Mouse (Mus musculus): Measurements from ENCODE around the gene Agtr1b.

DNA sequence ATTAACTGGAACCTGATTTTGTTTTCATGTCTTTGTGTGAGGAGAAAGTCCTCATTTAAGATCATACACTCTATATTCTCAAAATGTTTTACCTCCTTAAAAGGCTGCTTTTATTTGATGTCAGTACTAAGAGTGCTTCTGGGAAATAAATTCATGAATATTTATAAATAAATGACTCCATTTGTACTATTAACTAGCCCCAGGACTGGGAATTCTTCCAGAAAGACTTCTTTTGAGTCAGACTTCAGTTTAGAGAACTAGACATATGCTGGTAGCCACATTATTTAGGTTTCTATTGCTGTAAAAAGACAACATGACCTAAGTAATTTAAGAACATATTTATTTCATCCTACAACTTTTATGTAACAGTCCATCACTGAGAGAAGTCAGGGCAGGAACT, 13.4 kb downstream of the Agtr1b start:
- TF ChIP-seq CTCF (IDR thresholded peaks at IDR 0.05; ENCODE audit: control insufficient read depth, insufficient read depth, low read length), result no peak
- TF ChIP-seq POLR2A (IDR thresholded peaks at IDR 0.05; ENCODE audit: borderline replicate concordance, control insufficient read depth, low read depth, low read length), result no peak

Data from bone marrow, adult 2 months (tissue).